Mouse (Mus musculus) neural tube, embryonic 11.5 days (tissue): Measurements from ENCODE around the gene Cep164. TPM values are rescaled to one million over a fixed set of nuclear protein-coding genes. Genes with fewer than 3 reads are reported as not detected.

ENCODE experiments used
- ATAC-seq: fragments of 200-750 bp; cut with Nextera tagmentation; 2 replicates; pipeline ENCODE4 v1.8.0; 2017; ENCODE audit warnings: moderate number of reproducible peaks, mild to moderate bottlenecking, moderate TSS enrichment, moderate library complexity; ENCODE audit not compliant: insufficient read depth, low FRiP score, low TSS enrichment
- DNase-seq: peaks from one replicate; pipeline ENCODE4 v3.0.0-alpha.2; 2015; ENCODE audit warnings: low spot score
- H3K27ac ChIP-seq: fragments of 300-500 bp; sonication (generic); 2 replicates; pipeline ENCODE4 v1.5.1; 2014; ENCODE audit warnings: low read depth, mild to moderate bottlenecking, low read length
- H3K27me3 ChIP-seq: fragments of 300-500 bp; sonication (generic); 2 replicates; pipeline ENCODE4 v1.6.1; 2014; ENCODE audit warnings: mild to moderate bottlenecking, low read length, mixed read lengths; ENCODE audit not compliant: control insufficient read depth, insufficient read depth
- H3K36me3 ChIP-seq: fragments of 300-500 bp; sonication (generic); 2 replicates; pipeline ENCODE4 v1.6.1; 2014; ENCODE audit warnings: mild to moderate bottlenecking, low read length, moderate library complexity, mixed read lengths; ENCODE audit not compliant: control insufficient read depth, insufficient read depth
- H3K4me1 ChIP-seq: fragments of 300-500 bp; sonication (generic); 2 replicates; pipeline ENCODE4 v1.6.1; 2014; ENCODE audit warnings: low read length, mixed read lengths; ENCODE audit not compliant: control insufficient read depth, insufficient read depth
- H3K4me2 ChIP-seq: fragments of 300-500 bp; sonication (generic); 2 replicates; pipeline ENCODE4 v1.6.1; 2014; ENCODE audit warnings: low read depth, mild to moderate bottlenecking, moderate library complexity
- H3K4me3 ChIP-seq: fragments of 300-500 bp; sonication (generic); 2 replicates; pipeline ENCODE4 v1.5.1; 2014; ENCODE audit warnings: low read depth, low read length
- H3K9ac ChIP-seq: fragments of 300-500 bp; sonication (generic); 2 replicates; pipeline ENCODE4 v1.6.1; 2014; ENCODE audit warnings: mild to moderate bottlenecking, low read length
- H3K9me3 ChIP-seq: fragments of 300-500 bp; sonication (generic); 2 replicates; pipeline ENCODE4 v1.6.1; 2016; ENCODE audit warnings: low read length; ENCODE audit not compliant: control insufficient read depth
- WGBS: fragments of 180-500 bp; shearing (Covaris S2); extraction: QIAGEN DNeasy Blood & Tissue Kit; methylation state at CpG from one replicate; pipeline ENCODE4 v1.1.7; 2014; 5-methylcytosine and 5-hydroxymethylcytosine counted together
- polyA plus RNA-seq: library from polyadenylated mRNA; unstranded; fragments of >200 nt; fragmentation: Nextera tagmentation; extraction: Ambion mirVana; gene quantifications from 2 replicates; pipeline ENCODE4 v1.2.1, GENCODE M21; 2014

The Cep164 gene
- 14.0 and 19.7 TPM in 2 replicates for polyA plus RNA-seq

DNA sequence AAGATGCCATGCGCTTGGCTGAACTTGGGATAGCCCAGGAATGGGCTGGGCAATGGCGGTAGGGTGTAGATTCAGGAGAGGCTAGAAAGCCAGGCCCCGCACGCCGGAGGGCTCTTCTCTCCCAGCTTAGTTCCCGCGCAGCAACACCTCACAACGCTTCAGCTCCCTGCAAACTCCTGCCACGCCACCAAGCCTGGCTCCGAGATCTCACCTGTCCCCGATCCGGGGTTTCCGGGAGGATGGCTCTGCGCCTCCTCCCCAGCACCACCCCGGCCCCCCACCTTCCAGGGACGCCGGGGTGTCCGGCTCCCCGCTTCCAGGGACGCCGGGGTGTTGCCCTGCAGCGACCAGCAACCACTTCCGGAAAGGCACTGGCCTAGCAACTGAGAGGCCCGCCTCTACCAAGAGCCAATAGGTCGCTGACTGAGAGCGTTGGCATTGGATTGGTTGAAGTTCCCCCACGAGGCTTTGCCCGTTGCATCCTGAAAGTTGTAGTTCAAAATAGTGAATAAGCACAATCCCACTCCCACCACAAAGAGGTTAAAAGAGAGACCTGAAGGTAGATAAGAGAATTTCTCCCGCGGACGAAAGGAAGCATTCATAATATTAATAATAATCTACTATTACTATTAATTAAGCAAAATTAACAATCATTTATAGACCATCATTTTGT lies at the start of gene Cep164:
TSS of gene Cep164 (minus strand) at position 401 of the 673 bp plus-strand sequence.
- Histone ChIP-seq H3K27ac (no peak within 1 kb of the TSS), H3K4me2 (peak within 1 kb of the TSS; percentile 69), H3K4me3 (peak within 1 kb of the TSS; percentile 80), H3K9me3 (no peaks in the 10 kb centered on the region), H3K4me1 (peaks cover 5% of the 10 kb centered on the region; the same call in 1 of the 2 replicates), H3K27me3 (no peaks in the 10 kb centered on the region), H3K36me3 (no peaks in the 10 kb centered on the region), H3K9ac (peak within 1 kb of the TSS; percentile 73)
- DNase-seq (peak; percentile 88), ATAC-seq (peak; percentile 96)
- under 1% methylated on average over 31 of the region's 31 CpGs for WGBS

DNA sequence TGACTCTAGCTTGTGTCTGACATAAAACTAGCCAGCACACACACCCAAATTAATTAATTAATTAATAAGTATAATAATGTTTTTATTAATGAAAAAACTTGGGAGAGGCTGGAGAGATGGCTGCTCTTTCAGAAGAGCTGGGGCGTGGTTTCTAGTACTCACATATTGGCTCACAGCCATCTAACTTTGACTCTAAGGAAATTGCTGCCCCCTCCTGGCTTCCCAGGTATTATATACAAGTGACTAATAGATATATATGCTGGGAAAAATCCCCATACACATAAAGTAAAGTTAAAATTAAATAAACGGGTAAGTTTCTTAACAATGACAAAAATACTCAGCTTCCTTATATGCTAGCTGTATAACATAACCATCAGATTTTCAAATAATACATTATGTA lies 49.4 kb upstream of the Cep164 start:
- peaks cover 5% of the 10 kb centered on the region for H3K36me3 ChIP-seq
- ATAC-seq, result no peak
- no peaks in the 10 kb centered on the region for H3K9me3 ChIP-seq
- H3K4me3 ChIP-seq, result no peak overlapping the region
- no peak overlapping the region for H3K4me2 ChIP-seq
- H3K9ac ChIP-seq, result no peak overlapping the region
- no peak overlapping the region for H3K27ac ChIP-seq
- no peaks in the 10 kb centered on the region for H3K4me1 ChIP-seq
- no peak for DNase-seq
- H3K27me3 ChIP-seq, result no peaks in the 10 kb centered on the region
- 86% methylated on average over 2 of the region's 2 CpGs for WGBS

- H3K36me3 ChIP-seq, result peaks cover 27% of the 10 kb centered on the region
- ATAC-seq, result no peak
Observed at GRCm38 (mm10) chr9:45870265-45870664, 41.8 kb upstream of the Cep164 start.

DNA sequence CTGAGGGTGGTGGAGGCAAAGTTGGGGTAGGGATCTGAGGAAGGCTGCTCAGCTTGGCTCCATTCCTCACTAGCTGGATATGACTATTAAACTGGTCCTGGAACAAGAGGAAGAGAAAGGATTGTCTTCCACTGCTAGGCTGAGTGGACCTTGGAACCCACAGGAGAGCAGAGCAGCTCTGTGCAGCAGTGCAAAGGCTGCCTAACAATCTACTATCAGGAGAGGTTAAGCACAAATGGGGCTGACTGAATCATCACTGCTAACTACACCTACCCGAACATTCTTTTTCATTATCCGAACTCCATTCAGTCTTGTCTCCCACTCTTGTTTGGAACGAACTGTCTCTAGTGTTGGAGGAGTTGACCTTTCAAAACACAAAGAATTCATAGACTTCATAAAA lies 40.7 kb upstream of the Cep164 start:
- peaks cover 29% of the 10 kb centered on the region for H3K36me3 ChIP-seq
- no peak for DNase-seq
- ATAC-seq, result no peak

More at GRCm38 (mm10) chr9:45870265-45870664, 41.8 kb upstream of the Cep164 start:
- no peaks in the 10 kb centered on the region for H3K9me3 ChIP-seq
- H3K9ac ChIP-seq, result no peak overlapping the region
- H3K4me2 ChIP-seq, result no peak overlapping the region
- no peak for DNase-seq
- 89% methylated on average over 3 of the region's 3 CpGs for WGBS
- H3K27ac ChIP-seq, result no peak overlapping the region
- H3K4me3 ChIP-seq, result no peak overlapping the region
- H3K4me1 ChIP-seq, result no peaks in the 10 kb centered on the region
- no peaks in the 10 kb centered on the region for H3K27me3 ChIP-seq

GRCm38 (mm10) chr9:45861813-45862212 lies 33.3 kb upstream of the Cep164 start:
- no peak overlapping the region for H3K4me3 ChIP-seq
- H3K36me3 ChIP-seq, result peaks cover 26% of the 10 kb centered on the region
- H3K27me3 ChIP-seq, result no peaks in the 10 kb centered on the region
- H3K27ac ChIP-seq, result no peak overlapping the region
- ATAC-seq (no peak), DNase-seq (no peak)
- H3K9me3 ChIP-seq, result no peaks in the 10 kb centered on the region
- H3K4me2 ChIP-seq, result no peak overlapping the region
- no peak overlapping the region for H3K9ac ChIP-seq
- WGBS, result 54% methylated on average over 7 of the region's 7 CpGs
- no peaks in the 10 kb centered on the region for H3K4me1 ChIP-seq

More for the DNA sequence above, 40.7 kb upstream of the Cep164 start:
- Histone ChIP-seq H3K9ac (no peak overlapping the region), H3K27ac (no peak overlapping the region), H3K27me3 (no peaks in the 10 kb centered on the region), H3K9me3 (no peaks in the 10 kb centered on the region), H3K4me1 (no peaks in the 10 kb centered on the region), H3K4me3 (no peak overlapping the region), H3K4me2 (no peak overlapping the region)
- WGBS, result 90% methylated on average over 3 of the region's 3 CpGs

- 93% methylated on average over 10 of the region's 10 CpGs for WGBS
- Histone ChIP-seq H3K27ac (no peak overlapping the region), H3K27me3 (no peaks in the 10 kb centered on the region), H3K9me3 (no peaks in the 10 kb centered on the region), H3K9ac (no peak overlapping the region), H3K4me1 (no peaks in the 10 kb centered on the region), H3K4me3 (no peak overlapping the region), H3K4me2 (no peak overlapping the region), H3K36me3 (peaks cover 18% of the 10 kb centered on the region)
- ATAC-seq (no peak), DNase-seq (no peak)
Observed at GRCm38 (mm10) chr9:45859364-45859763, 30.9 kb upstream of the Cep164 start.

DNA sequence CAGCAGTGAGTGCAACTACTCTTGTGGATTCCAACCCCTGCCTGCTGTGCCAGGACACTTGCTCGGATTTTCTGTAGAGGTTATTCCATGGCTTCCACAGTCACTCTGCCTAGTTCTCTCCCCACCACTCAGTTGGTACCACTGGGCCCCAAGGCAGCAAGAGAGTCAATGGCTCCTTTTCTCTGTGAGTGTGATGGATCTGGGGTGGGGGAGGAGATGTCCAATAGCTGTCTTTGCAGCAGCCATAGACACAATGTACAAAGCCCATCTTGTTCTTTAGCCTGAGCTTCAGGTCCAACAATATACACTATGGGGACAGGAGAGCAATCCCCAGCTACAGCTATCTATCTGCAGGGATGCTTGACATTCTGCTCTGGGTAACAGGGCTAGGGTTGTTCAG lies 25.6 kb upstream of the Cep164 start:
- Histone ChIP-seq H3K27ac (no peak overlapping the region), H3K4me1 (no peaks in the 10 kb centered on the region), H3K4me2 (no peak overlapping the region), H3K9me3 (no peaks in the 10 kb centered on the region), H3K27me3 (no peaks in the 10 kb centered on the region), H3K9ac (no peak overlapping the region), H3K36me3 (peaks cover 2% of the 10 kb centered on the region; the same call in 1 of the 2 replicates), H3K4me3 (no peak overlapping the region)
- DNase-seq (no peak), ATAC-seq (no peak)
- WGBS, result 85% methylated on average over 1 of the region's 1 CpGs

- 89% methylated on average over 2 of the region's 2 CpGs for WGBS
- Histone ChIP-seq H3K9me3 (no peaks in the 10 kb centered on the region), H3K4me3 (no peak overlapping the region), H3K27ac (no peak overlapping the region), H3K27me3 (no peaks in the 10 kb centered on the region), H3K36me3 (0 out of 2 replicates have a peak, but pooled peaks cover 2% of the 10 kb centered on the region), H3K9ac (no peak overlapping the region), H3K4me1 (no peaks in the 10 kb centered on the region), H3K4me2 (no peak overlapping the region)
- DNase-seq, result no peak
- no peak for ATAC-seq
Observed at GRCm38 (mm10) chr9:45853695-45854094, 25.2 kb upstream of the Cep164 start.

- 97% methylated on average over 2 of the region's 2 CpGs for WGBS
- no peak for DNase-seq
Observed at GRCm38 (mm10) chr9:45851776-45852175, 23.3 kb upstream of the Cep164 start.

More at GRCm38 (mm10) chr9:45851776-45852175, 23.3 kb upstream of the Cep164 start:
- no peaks in the 10 kb centered on the region for H3K9me3 ChIP-seq
- no peak overlapping the region for H3K9ac ChIP-seq
- no peaks in the 10 kb centered on the region for H3K27me3 ChIP-seq
- no peak overlapping the region for H3K27ac ChIP-seq
- H3K4me2 ChIP-seq, result no peak overlapping the region
- ATAC-seq, result no peak
- no peaks in the 10 kb centered on the region for H3K36me3 ChIP-seq
- no peaks in the 10 kb centered on the region for H3K4me1 ChIP-seq
- no peak overlapping the region for H3K4me3 ChIP-seq
